Mouse (Mus musculus) spleen, adult 12 weeks (tissue): ENCODE data around the gene Rbm26.
A peak's percentile ranks its signal among the peaks of the same experiment; 100 is the strongest.

ENCODE experiments used
- DNase-seq: peaks from one replicate; pipeline ENCODE4 v3.0.0; 2022; ENCODE audit warnings: low spot score

Gene Rbm26

DNA sequence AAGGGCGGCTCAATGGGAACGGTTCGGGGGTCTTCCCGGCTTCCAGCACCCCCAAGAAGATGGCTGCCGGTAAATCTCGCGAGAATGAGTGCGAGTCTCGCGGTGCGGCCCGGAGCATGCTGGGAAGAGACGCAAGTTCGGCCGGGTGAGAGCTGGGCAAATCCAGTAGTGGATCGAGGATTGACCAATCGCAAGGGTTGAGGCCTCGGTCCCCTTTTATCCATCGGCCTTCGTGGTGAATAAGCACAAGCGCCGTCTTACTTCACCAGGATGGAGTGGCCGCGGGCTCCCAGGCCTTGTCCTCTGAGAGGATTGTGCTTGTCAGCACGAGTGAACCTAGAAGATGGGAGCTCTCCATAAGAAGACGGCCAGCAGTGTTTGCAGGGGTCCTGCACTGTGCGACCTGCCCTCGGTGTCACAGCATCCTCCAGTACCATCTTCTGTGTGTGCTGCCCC is at the start of gene Rbm26:
Gene Rbm26, minus strand, starts transcription at position 90 of the 456 bp plus-strand sequence.
- DNase-seq: peak; percentile 90

DNA sequence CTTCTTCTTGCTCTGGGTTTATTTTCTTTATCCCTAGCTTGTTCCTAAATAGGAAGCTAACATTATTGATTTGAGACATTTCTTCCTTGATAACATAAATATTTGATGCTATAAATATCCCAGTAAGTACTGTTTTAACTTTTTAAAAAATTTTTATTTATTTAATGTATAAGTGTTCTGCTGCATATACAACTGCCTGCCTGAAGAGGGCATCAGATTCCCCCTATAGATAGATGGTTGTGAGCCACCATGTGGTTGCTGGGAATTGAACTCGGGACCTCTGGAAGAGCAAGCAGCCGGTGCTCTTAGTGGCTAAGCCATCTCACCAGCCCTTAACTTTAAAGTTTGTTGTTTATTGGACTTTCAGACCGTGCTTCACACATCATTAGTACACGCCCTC is 48.7 kb upstream of the Rbm26 start:
- no peak for DNase-seq

DNA sequence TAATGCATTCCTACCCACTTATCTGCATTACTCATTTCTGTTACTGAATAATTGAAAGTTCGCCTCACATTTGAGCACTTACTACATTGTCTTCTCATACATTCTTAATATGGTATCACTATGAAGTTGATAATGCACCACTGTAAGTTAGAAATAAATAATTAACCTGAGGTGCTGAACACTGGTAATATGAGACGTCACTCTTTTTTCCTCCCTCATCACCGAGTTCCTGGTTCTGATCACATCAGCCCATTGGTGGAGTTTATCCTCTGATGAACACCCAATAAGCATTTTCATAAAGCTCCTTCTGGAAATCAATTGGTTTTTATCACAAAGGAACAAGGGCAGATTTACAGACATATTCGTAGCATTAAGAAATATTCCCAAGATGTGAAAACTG is 45.1 kb upstream of the Rbm26 start:
- no peak for DNase-seq

DNA sequence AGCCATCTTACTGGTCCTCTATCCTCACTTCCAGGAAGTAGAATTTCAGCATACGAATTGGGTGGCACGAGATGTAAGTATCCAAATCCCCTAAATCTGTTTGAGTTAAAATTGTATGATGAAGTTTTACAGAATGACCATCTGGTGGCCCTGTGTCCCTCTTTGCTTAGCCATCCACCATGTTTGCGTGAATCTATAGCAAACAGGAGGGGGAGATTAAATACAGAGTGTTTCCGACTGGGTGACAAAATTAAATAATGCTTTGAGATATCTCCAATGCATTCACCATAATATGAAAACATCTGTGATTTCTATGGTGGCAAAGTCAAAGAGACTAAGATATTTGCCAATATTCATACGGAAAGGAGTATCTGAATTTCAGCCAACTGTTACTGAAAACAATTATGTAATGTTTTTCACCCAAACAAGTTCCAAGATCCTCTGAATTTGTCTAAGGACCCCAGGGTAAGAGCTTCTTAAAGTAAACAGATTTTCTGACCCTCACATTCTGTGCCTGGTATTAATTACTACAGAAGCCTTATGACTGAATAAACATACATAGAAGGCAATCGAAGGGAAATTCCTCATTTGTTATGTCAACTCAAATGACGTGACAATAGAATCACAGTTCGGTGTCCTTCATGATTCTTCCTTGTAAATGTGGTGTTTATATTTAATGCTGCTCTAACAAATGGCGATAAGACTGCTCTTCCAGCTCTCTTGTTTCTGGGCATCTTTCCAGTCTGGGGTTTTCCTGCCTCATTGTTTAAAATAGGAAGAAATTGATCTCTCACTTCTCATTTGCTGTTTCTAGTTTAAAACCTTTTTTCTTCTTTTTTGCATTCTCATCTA is 42.6 kb upstream of the Rbm26 start:
- no peak for DNase-seq

DNA sequence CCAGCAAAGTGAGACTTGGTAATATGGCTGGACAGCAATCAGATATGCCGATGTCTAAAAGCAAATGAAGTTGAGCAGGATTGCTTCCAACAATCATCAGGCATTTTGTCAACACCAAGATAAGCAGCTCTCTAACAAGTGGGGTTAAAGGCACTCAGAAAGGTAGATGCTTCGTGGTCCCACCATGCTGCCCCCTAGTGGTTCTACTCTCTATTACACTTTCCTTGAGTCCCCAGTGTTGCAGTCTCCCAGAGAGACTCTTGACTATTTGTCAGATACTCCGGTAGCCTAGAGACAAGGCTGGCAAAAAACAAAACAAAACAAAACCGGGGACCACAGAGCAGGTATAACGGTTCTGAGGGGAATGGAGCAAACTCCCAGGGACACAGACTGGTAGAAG is 21.3 kb upstream of the Rbm26 start:
- peak; percentile 3 for DNase-seq

DNA sequence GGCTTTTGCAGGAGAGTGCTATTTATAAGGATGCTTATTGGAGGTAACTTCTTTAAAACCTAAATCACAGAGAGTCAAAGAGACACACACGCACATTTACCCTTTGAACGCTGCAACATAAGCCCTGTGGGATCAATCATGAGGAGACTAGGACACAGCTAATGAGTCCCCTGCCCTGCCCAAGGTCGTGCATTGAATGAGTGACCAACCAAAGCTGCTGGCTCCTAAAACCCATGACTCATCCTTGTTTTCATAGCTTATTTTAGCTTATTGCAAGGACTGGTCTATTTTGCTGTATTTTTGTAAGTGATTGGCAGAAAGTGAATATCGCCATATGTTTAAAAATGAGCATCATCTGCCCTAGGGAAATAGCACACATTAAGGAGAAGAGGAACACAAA is 17.6 kb upstream of the Rbm26 start:
- no peak for DNase-seq

DNA sequence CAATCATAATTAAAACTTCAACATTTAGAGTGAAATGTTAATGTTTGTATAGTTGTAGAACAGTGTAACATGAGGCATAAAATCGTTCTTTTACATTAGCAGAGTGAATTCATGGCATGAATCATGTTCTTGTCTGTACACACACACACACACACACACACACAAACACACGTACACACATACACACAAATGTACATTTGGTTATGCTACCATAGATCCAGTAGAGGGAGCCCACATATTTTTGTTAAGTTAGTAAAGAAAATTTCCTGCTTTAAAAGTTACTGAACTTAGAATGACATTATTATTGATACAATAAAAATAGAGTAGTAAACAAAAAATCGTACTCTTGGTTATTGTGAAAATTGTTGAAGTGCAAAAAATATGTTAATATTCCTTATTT is 7.7 kb upstream of the Rbm26 start:
- no peak for DNase-seq

DNA sequence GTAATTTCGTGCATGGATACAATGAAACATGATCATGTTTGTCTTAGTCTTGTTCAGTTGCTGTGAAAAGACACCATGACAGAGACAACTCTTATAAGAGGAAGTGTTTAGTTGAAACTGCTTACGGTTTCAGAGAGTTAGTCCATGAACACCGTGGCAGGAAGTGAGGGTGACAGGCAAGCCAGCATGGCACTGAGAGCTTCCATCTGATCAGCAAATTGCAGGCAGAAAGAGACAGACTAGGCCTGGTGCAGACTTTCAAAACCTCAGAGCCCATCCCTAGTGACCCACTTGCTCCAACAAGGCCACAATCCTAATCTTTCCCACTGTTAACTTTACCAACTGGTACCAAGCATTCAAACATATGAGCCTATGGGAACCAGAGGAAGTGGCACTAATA is 5.7 kb upstream of the Rbm26 start:
- DNase-seq: no peak

DNA sequence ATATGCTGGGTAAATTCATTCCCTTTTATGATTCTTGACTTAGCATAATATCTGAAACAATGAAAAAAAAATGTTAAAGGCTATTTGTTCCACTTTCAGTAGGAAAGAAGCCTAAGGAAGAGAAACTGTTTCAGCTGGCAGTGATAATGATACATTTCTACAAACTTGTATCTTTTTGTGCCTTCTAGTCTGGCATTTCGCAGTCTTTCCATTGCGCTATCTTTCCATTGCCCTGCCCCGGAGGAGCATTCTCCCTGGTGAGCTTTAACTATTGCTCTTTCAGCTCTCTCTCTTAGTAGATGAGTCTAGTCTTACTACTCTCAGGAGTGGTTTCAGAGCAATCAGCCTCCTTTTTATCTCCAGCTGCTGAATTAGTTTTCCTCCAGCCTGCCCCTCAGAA is 2.6 kb upstream of the Rbm26 start:
- no peak for DNase-seq

DNA sequence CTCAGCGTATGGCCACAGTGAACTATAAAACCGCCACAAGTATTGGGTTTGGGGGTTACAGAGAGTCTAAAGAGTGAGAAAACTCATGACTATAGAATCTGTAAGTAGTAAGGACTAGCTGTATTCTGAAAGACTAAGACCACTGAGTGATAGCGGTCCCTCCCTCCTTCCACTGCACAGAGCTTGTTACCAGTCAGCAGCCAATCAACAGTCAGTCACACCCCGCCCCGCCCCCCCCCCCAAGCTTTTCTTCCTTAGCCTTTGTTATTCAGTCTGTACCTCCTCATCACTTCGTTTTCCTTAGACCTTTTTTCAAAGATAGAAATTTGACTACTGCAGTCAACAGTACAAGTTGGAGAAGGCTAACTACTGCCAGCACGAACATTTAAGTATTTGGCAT is 1.9 kb upstream of the Rbm26 start:
- DNase-seq: no peak

DNA sequence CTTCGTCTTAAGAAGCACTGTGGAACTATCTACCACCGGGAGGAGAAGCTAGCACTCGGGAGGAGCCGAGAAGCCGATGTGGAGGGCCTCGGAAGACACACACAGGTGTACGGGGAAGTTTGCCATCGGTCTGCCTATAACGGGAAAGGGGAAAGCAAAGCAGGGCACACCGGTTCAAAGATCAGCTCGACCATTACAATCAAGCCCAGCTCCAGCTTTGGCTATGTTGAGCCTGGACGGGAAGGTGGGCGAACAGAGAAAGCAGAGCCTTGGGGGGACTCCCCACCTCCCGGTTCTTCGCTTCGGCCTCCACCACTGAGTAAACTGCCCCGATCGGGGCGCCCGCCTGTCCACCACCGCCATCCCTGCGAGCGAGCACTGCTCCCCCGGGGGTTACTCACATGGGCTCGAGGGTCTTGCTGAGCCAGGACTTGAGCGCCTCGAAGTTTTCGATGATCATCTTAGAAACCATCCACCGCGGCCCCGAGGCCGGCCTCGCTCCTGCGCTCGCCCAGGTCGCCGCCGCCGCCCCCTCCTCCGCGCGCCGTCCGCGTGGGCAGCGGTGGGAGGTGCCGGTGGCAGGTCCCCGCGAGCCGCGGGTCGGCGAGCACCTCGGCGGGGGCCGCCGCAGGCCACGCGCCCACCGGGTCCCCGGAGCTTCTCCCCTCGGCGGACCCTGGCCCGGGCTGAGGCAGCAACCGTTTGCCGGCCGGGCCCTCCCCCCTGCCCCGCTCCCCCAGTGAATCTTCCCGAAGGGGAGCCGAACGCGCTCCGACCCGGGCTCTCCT is 552 bp downstream of the Rbm26 start:
- peak; percentile 34 for DNase-seq

DNA sequence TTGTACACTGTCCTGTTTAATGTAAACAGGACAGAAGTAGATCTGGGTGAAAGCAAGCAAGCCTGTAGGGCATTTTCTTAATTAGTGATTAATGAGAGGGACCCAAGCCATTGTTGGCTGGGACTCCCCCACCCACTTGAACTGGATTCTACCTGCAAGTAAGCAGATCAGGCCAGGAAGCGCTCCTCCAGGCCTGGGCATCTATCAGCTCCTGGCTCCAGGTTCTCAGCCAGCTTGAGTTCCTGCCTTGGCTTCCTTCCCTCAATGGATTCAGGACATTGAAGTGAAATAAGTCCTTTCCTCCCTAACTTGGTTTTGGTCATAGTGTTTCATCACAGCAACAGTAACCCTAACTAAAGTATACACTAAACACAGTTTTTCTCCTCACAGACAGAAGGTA is 9.9 kb downstream of the Rbm26 start:
- DNase-seq: no peak

DNA sequence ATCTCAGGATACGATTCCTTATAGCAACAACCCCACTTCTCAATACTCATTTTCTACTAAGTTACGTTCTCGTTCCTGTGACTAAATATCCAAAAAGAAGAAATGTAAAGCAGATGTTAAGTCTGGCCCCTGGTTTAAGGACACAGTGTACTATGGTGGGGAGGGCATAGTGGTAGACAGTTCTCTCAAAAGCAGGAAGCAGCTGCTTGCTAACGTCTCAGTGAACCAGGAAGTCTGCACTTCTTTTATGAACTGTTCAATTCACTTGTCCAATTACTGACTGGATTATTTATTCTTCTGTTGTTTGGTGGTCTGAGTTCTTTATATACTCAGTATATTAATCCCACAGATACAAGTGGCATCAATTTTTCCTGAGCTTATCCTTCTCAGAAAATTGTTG is 12.3 kb downstream of the Rbm26 start:
- no peak for DNase-seq

DNA sequence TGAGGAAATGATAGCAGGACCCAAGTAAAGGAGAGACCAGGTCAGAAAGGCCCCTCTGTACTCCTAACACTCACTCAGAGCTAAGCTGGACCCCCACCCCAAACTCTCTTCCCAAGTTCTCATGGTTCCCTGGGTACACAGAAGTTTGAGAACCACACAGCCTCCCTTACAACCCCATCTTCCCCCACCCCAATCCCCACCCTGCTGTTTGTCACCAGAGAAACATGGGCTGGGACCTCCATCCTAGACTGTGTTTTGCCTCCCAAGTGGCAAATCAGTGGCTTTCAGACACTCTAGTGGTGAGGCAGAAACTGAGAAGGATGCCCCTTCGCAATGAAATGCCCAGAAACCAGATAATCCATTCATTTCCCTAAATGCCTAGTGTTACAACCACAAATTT is 15.8 kb downstream of the Rbm26 start:
- no peak for DNase-seq

DNA sequence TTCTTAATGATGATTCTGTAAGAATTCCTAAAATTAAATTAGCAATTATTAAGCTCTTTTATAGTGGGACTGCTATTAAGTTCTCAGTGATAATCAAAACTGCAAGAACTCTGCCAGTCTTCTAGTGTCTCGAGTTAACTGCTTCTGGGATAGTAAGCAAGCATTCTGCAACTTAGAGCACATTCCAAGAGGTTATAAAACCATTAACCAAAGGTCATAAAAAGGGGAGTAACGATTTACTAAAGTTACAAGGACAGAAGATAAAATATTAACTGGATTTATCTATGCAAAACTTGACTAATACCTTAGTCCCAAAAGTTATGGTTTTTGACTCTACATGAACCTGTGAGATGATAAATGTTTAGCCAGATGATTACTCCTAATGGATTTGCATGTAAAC is 18.6 kb downstream of the Rbm26 start:
- DNase-seq: no peak

DNA sequence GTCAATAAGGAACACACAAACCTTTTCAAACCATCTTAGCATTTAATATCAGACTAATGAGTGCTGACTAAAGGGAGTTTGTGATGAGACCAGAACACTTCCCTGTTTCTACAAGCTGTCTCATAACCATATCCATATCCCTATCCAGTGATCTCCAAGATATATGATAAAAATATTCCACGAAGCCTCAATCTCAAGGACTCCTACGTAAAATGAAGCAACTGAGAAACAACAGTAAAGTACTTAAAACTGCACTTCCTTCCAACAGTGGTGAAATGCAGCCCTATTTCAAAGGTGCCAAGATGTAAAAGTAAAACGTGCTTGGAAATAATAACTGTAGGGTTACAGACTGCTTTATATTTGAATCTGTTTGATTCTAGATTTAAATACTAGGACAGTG is 43.1 kb downstream of the Rbm26 start:
- no peak for DNase-seq

DNA sequence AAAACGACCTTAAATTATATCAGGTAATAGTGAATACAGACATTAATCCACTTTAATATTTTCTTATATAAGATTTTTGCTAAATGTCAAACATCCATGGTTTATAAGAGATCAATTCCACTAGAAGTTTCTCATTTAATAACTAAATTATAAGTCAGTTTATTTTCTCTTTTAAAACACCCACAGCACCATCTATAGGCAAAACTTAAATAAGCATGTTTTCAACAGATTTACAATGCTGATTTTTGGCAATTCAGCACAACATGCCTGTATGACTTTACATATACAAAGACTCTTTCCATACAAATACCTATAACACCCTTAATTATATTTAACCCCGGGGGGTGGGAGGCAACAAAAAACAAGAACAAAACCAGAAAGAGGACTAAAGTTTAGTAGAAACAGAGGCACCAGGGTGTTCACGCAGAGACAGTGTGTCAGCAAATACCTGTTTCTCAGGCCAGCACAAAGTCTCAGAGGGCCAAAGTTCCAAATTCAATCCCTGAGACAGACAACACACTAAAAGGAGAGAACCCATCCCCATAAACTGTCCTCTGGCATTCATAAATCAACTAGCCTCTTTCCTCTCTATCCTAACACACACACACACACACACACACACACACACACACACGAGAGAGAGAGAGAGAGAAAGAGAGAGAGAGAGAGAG is 49.3 kb downstream of the Rbm26 start:
- no peak for DNase-seq

DNA sequence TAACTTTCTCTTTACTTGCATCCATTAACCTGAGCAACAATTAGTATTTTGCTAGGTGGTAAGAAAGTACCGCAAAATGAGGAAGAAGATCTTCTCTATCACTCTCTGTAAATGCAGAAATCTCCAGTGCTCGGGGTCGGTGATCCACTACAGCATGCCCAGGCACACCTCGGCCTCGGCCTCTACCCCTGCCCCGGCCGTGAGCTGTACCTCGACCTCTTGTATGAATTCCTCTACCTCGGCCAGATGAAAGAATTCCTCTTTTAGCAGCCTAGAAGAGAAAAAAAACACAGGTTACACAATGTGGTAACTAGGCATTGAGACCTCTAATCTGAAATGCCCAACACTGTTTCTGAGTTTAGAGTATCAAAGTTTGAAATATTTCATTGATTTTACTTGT is 52.6 kb downstream of the Rbm26 start:
- DNase-seq: no peak

DNA sequence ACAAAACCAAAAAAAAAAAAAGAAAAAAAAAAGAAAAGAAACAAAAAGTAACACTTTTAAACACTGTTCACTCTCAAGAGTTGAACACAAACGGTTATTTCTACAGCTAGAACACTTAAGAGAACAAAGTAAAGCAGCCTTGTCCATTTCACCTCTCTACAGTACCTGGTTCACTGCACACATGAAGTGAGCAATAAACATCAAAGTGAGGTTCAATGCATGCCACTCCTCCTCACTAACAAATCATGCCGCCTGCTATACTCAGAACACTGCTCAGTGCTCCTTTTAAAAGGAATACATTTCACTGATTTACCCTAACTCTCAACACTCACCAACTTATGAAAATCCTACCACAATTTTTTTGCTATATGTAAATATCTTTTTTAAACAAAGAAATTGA is 61.7 kb downstream of the Rbm26 start:
- no peak for DNase-seq

DNA sequence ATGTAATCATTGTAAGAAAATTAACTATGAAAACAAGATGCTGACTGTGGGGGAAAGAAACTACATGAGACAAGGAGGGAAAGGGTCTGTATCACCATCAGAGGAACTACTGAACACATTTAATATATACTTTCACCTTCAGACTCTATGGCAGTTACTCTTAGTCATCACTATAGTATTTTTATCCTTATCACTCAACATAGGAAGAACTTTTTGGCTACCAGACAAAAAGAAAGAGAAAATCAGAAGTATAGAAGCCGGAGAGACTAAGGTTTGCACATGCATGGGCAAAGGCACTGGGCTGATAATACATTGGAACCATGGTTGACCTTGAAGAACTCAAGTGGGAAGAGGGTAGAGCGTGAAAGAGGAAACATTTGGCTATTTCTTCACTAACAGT is 70.9 kb downstream of the Rbm26 start:
- no peak for DNase-seq

DNA sequence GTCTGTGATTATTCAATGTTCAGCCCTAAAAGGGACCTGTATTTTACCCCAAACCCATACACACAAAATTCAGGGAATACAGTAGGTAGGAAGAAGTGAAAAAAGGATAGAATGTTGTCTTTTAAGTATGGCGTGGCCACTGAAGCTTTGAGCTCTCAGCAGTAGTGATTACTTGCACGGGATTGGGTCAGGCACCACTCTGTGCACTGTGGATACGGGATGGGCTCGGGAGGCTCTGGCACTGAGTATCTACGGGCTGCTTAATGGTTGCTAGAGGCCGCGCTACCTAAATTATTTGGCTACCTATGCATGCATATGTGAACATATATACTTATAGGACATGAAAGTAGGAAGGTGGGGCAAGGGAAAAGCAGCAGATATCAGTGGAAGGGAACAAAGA is 78.3 kb downstream of the Rbm26 start:
- DNase-seq: no peak

DNA sequence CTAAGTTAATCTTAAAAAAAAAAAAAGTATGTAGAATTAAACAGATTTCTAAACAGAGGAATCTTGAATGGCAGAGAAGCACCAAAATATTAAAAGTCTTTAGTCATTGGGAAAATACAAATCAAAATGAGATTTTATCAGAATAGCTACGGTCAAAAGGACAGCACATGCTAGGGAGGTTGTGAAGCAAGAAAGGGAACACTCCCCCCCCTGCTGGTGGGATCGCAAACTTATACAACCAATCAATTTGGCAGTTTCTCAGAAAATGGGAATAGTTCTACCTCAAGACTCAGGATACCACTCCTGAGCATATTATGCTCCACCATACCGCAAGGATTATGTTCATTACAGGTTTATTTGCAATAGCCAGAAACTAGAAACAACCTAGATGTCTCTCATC is 80.9 kb downstream of the Rbm26 start:
- no peak for DNase-seq

DNA sequence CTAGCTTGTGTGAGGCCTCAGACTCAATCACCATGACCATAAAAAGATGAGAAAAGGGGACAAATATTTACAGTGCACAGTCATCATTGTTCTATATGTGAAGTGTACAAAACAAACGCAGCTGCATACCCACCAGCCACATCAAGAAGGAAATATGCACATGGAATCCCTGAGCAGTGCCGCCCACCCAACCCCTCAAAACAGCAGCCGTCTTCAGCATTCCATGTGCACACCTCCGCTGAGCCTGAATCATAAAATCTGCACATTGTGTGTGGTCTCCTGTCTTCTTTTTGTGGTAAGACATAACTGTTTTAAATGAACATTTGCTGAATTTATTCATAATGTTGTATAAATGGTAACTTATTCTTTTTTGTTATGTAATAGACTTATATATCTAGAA is 90.1 kb downstream of the Rbm26 start:
- DNase-seq: no peak
